ENCODE assay signal across 14 mouse cellular contexts in the genomic region with DNA sequence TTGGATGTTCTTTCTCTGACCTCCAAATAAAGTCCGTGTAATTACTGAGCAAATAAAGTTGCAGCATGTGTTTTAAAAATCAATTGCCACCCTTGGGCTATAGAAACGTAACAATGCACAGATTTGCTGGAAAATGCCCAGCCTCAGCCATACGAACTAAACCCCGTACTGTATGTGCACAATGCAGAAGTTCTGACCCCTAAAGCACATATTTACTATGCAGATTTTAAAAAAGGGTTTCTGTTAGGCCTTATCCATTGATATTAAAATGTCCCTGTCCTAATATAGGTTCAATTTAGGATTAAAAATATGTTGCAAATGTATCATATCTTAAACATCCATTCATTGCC.
"Had no signal": no experiment of that assay in that cellular context is flagged by ENCODE, and none has a peak within 500 bp of the region (broad histone marks: within the 10 kb centered on the region; RNA-seq: fewer than 3 reads in every experiment).

No protein-coding gene starts in this region.

- H3K9ac ChIP-seq: limb, embryonic 13.5 days; liver, embryonic 14.5 days; neural tube, embryonic 15.5 days had no signal

- DNase-seq: kidney, adult 8-10 months; layer of hippocampus, adult 9-11 months; layer of hippocampus, postnatal 36 days; lung, adult 18-20 months; lung, postnatal 36 days; right cerebral cortex, adult 18-20 months; right cerebral cortex, postnatal 25 days; thymus, postnatal 36 days had no signal

- H3K9me3 ChIP-seq: limb, embryonic 13.5 days; neural tube, embryonic 15.5 days had no signal

- H3K27ac ChIP-seq: kidney, postnatal 0 days; limb, embryonic 13.5 days; liver, embryonic 14.5 days; neural tube, embryonic 15.5 days had no signal

- ATAC-seq: intestine, postnatal 0 days had no signal

- H3K4me3 ChIP-seq: limb, embryonic 13.5 days; myocyte; neural tube, embryonic 15.5 days had no signal

- H3K36me3 ChIP-seq: limb, embryonic 13.5 days; neural tube, embryonic 15.5 days had no signal

- H3K4me2 ChIP-seq: limb, embryonic 13.5 days; neural tube, embryonic 15.5 days had no signal
